Mouse (Mus musculus): ENCODE results near the gene 4930513O06Rik. TPM values are rescaled to one million over a fixed set of nuclear protein-coding genes. Genes with fewer than 3 reads are reported as not detected.

The 4930513O06Rik gene
- not detected in 2 replicates for polyA plus RNA-seq (2015; fragmentation: Nextera tagmentation; extraction: Ambion mirVana)

DNA sequence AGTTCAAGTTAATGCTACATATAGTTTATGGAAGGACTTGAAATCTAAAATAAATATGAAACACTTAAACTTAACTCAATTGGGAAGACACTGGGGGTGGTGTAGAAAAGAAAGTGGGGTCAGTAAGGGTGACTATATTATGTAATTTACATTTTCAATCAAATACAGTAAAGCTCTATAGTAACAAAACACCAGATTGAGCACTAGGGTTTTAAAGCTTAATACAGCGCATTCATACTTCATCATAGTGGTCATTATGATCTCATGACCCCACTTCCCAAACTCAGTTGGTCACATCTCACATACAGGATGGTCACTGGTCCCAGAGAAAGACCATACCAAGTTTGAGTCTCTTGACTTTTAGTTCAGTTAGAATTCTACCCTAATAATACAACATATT is at the start of gene 4930513O06Rik:
TSS of gene 4930513O06Rik (plus strand) at position 301 of the 400 bp plus-strand sequence.
- no peaks in the 10 kb centered on the region for H3K9me3 ChIP-seq
- no peak within 1 kb of the TSS for H3K9ac ChIP-seq
- no peak within 1 kb of the TSS for H3K4me3 ChIP-seq
- no peak within 1 kb of the TSS for H3K27ac ChIP-seq
- no peak within 1 kb of the TSS for H3K4me2 ChIP-seq
- 95% methylated on average over 1 of the region's 1 CpGs for WGBS
- H3K4me1 ChIP-seq, result no peaks in the 10 kb centered on the region
- H3K36me3 ChIP-seq, result no peaks in the 10 kb centered on the region
- ATAC-seq (ENCODE audit: insufficient number of reproducible peaks, insufficient read depth, low FRiP score, low TSS enrichment, low read depth), result no peak
- H3K27me3 ChIP-seq, result peaks cover 3% of the 10 kb centered on the region

DNA sequence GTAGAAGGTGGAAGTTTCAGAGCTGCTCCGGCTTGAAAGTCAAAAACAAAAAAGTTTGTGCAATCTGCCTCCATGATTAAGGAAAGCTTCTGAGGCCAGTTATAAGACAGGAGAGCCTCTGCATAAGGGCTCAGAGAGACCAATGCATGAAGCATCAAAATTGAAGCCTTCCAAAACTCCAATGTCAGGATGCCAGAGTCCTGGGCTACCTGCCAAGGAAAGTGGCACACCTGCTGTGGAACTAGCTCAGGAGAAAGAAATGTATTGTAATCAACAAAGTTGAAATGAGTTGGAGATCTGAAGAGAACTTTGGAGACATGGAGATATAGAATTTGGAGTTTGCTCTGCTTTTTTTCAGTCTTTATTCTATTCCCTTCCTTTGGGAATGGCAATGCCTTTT is 48.4 kb upstream of the 4930513O06Rik start:
- Histone ChIP-seq H3K4me3 (no peak overlapping the region), H3K9me3 (no peaks in the 10 kb centered on the region), H3K27me3 (peaks cover 9% of the 10 kb centered on the region; the same call in 1 of the 2 replicates), H3K4me2 (no peak overlapping the region), H3K9ac (no peak overlapping the region), H3K27ac (no peak overlapping the region), H3K4me1 (no peaks in the 10 kb centered on the region), H3K36me3 (no peaks in the 10 kb centered on the region)
- no peak for ATAC-seq (ENCODE audit: insufficient number of reproducible peaks, insufficient read depth, low FRiP score, low TSS enrichment, low read depth)
- 76% methylated on average over 1 of the region's 1 CpGs for WGBS

DNA sequence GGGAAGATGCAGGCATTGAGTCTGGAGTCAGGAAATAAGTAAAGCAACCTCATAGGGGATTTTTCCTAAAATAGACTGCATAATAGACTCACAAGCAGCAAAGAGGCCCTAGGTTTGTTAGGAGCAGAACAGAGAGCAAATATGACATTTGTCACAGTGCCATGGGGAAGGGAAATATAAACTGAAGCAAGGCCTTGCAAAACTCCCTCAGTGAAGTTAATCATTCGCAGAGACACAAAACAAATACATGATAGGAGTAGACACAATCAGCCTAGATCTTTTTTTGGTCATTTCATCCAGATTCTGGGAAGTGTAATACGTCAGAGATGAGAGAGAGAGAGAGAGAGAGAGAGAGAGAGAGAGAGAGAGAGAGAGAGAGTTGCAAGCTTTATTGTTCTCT is 46.7 kb upstream of the 4930513O06Rik start:
- Histone ChIP-seq H3K4me3 (no peak overlapping the region), H3K9me3 (no peaks in the 10 kb centered on the region), H3K27ac (no peak overlapping the region), H3K27me3 (0 out of 2 replicates have a peak, but pooled peaks cover 5% of the 10 kb centered on the region), H3K36me3 (no peaks in the 10 kb centered on the region), H3K4me2 (no peak overlapping the region), H3K9ac (no peak overlapping the region), H3K4me1 (no peaks in the 10 kb centered on the region)
- 72% methylated on average over 2 of the region's 2 CpGs for WGBS
- no peak for ATAC-seq (ENCODE audit: insufficient number of reproducible peaks, insufficient read depth, low FRiP score, low TSS enrichment, low read depth)

DNA sequence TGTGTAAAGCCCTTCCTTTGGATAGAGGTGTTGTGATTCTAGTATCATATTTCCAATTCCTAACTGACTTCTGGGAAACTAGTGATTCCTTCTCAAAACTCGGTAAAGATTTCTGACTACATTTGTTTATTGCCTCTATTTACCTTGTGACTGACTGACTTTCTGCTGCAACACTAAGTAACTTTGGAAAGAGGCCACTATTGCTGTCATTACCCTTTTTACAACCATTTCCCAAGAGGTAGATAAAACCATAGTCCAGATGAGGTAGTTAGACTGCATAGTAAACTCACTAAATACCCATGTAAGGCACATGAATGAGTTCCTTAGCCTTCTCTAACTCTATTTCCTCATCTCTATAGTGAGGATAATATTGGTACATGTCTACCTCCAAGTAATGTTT is 44.9 kb upstream of the 4930513O06Rik start:
- H3K4me3 ChIP-seq, result no peak overlapping the region
- H3K4me2 ChIP-seq, result no peak overlapping the region
- no peak overlapping the region for H3K27ac ChIP-seq
- H3K9ac ChIP-seq, result no peak overlapping the region
- H3K36me3 ChIP-seq, result no peaks in the 10 kb centered on the region
- H3K4me1 ChIP-seq, result no peaks in the 10 kb centered on the region
- WGBS, result 78% methylated on average over 1 of the region's 1 CpGs
- no peaks in the 10 kb centered on the region for H3K9me3 ChIP-seq
- no peak for ATAC-seq (ENCODE audit: insufficient number of reproducible peaks, insufficient read depth, low FRiP score, low TSS enrichment, low read depth)
- 0 out of 2 replicates have a peak, but pooled peaks cover 5% of the 10 kb centered on the region for H3K27me3 ChIP-seq

DNA sequence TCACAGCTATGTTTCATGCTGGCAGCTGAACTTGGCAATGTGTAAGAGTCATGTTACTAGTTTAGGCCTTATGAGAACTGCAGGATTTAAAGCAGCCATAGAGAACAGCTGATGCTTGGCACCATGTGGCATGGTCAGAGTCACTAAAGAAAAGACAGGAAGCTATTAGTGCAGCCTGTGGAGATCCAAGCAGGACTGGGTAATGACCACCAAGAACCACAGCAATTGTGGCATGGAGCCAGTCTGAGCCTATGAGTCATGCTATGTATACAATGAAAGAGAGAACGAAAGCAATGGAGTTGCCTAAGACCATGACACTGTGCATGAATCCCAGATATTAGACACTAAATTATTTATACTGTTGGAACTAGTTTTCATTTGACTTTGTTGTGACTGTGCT is 34.1 kb upstream of the 4930513O06Rik start:
- no peak overlapping the region for H3K27ac ChIP-seq
- no peaks in the 10 kb centered on the region for H3K9me3 ChIP-seq
- no peak for ATAC-seq (ENCODE audit: insufficient number of reproducible peaks, insufficient read depth, low FRiP score, low TSS enrichment, low read depth)
- no peak overlapping the region for H3K4me3 ChIP-seq
- no peak overlapping the region for H3K4me2 ChIP-seq
- no peak overlapping the region for H3K9ac ChIP-seq
- H3K4me1 ChIP-seq, result no peaks in the 10 kb centered on the region
- peaks cover 5% of the 10 kb centered on the region; the same call in 1 of the 2 replicates for H3K27me3 ChIP-seq
- no peaks in the 10 kb centered on the region for H3K36me3 ChIP-seq
- 82% methylated on average over 1 of the region's 1 CpGs for WGBS

DNA sequence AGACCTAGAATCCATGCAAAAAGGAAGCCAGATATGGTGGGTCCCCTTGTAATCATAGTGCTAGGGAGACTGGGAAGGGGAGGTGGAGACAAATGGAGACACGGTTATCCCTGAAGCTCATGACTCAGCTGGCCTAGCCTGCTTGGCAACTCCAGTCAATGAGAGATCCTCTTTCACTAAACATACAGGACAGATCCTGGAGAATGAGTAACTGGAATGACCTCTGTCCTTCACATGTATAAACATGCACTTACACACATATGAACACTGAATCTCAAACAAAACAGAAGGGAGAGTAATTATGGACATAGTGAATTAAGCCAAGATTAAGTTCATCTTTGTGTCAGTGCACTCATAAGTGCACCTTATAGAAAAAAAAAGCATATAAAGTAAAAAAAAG is 32.9 kb upstream of the 4930513O06Rik start:
- no peak overlapping the region for H3K27ac ChIP-seq

DNA sequence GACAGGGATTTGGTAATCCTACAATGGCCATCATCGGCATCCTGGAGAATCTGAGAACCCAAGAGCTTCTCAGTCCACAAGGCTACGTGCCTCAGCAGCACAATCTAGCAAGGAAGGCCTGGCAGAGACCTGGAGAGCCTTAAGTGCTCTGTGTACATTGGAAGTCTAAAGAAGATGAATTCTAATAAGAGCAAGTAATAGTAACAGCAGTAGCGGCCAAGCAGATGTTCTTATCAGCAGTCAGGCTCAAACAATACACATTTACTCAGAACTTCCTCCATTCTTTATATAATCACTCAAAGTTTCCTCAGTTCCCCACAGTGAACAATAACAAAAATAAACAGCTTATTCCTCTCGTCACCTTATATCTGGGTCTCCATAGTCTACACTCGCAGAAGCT is 22.0 kb upstream of the 4930513O06Rik start:
- Histone ChIP-seq H3K4me3 (no peak overlapping the region), H3K9ac (no peak overlapping the region), H3K4me2 (no peak overlapping the region), H3K27me3 (no peaks in the 10 kb centered on the region), H3K9me3 (no peaks in the 10 kb centered on the region), H3K4me1 (no peaks in the 10 kb centered on the region), H3K27ac (no peak overlapping the region), H3K36me3 (no peaks in the 10 kb centered on the region)
- no peak for ATAC-seq (ENCODE audit: insufficient number of reproducible peaks, insufficient read depth, low FRiP score, low TSS enrichment, low read depth)
- 78% methylated on average over 5 of the region's 5 CpGs for WGBS

More for the DNA sequence above, 32.9 kb upstream of the 4930513O06Rik start:
- ATAC-seq (ENCODE audit: insufficient number of reproducible peaks, insufficient read depth, low FRiP score, low TSS enrichment, low read depth), result no peak
- Histone ChIP-seq H3K9ac (no peak overlapping the region), H3K4me2 (no peak overlapping the region), H3K36me3 (no peaks in the 10 kb centered on the region), H3K9me3 (no peaks in the 10 kb centered on the region), H3K4me1 (no peaks in the 10 kb centered on the region), H3K4me3 (no peak overlapping the region), H3K27me3 (peaks cover 5% of the 10 kb centered on the region; the same call in 1 of the 2 replicates)
- 64% methylated on average over 1 of the region's 1 CpGs for WGBS

DNA sequence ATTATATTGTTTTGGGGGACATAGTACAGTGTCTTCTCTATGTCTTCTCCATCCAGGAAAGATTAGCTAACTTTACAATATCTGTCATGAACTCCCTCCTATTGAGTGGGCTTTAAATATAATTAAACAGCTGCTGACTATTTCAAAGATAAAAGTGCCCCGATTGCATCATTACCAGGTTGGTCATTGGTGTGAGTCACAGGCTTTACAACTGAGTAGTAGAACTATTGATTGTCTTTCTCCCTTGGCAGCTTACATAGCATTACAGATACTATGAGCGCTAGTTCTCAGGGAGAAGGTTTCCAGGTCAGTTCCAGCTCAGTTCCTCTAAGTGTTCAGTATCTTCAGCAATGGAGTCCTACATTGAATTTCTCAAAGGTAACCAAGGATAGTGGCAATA is 7.5 kb upstream of the 4930513O06Rik start:
- no peak overlapping the region for H3K4me2 ChIP-seq
- no peaks in the 10 kb centered on the region for H3K27me3 ChIP-seq
- H3K4me3 ChIP-seq, result no peak overlapping the region
- H3K4me1 ChIP-seq, result no peaks in the 10 kb centered on the region
- no peak overlapping the region for H3K9ac ChIP-seq
- no peaks in the 10 kb centered on the region for H3K36me3 ChIP-seq
- no peak for ATAC-seq (ENCODE audit: insufficient number of reproducible peaks, insufficient read depth, low FRiP score, low TSS enrichment, low read depth)
- H3K9me3 ChIP-seq, result no peaks in the 10 kb centered on the region
- no peak overlapping the region for H3K27ac ChIP-seq
- WGBS, result 95% methylated on average over 2 of the region's 2 CpGs

DNA sequence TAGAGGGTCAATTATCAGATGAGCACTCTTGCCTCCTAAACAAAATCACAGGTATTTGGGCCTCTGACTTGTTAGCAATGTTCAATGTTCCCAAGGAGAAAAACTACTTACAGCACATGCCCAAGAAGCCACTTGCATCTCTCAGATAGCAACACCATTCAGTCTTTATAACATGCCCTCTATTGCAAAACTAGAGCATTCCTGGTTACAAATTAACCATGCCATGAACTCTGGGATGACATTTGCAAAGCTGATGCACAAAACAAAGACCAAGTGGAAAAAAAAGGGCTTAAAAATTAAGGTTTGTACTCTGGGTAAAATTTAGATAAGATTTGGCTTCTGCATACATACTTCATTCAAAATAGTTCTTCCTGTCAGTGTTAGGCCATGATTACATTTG is 966 bp upstream of the 4930513O06Rik start, which contains the start of gene Serpina7:
TSS of gene Serpina7 (minus strand) at position 160 of the 400 bp plus-strand sequence.
- Histone ChIP-seq H3K27me3 (peaks cover 3% of the 10 kb centered on the region), H3K27ac (no peak within 1 kb of the TSS), H3K4me3 (no peak within 1 kb of the TSS), H3K4me2 (no peak within 1 kb of the TSS), H3K9ac (no peak within 1 kb of the TSS), H3K9me3 (no peaks in the 10 kb centered on the region), H3K36me3 (no peaks in the 10 kb centered on the region), H3K4me1 (no peaks in the 10 kb centered on the region)
- ATAC-seq (ENCODE audit: insufficient number of reproducible peaks, insufficient read depth, low FRiP score, low TSS enrichment, low read depth), result no peak

DNA sequence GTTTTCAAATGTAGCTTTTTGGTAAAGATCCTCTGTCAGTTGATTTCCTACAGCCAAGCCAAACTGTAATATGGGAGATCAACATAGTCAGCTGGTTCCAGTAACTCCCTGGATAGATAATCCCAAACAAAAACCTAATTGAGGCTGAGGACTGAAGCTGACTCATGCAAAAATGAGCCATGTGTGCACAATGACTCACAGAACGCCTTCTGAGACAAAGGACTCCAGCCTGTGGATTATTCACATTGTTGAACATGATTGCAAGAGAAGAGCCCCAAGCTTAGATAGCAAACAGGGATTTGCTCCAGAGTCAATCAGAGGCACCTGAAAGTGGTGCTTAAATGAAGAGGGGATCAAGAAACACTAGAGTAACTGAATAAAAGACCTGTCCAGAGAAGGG is 11.2 kb downstream of the 4930513O06Rik start:
- Histone ChIP-seq H3K4me3 (no peak overlapping the region), H3K4me2 (no peak overlapping the region), H3K4me1 (no peaks in the 10 kb centered on the region), H3K9me3 (no peaks in the 10 kb centered on the region), H3K36me3 (no peaks in the 10 kb centered on the region), H3K27ac (no peak overlapping the region), H3K27me3 (no peaks in the 10 kb centered on the region; the same call in 1 of the 2 replicates), H3K9ac (no peak overlapping the region)
- no peak for ATAC-seq (ENCODE audit: insufficient number of reproducible peaks, insufficient read depth, low FRiP score, low TSS enrichment, low read depth)
- WGBS, result 60% methylated on average over 1 of the region's 1 CpGs

DNA sequence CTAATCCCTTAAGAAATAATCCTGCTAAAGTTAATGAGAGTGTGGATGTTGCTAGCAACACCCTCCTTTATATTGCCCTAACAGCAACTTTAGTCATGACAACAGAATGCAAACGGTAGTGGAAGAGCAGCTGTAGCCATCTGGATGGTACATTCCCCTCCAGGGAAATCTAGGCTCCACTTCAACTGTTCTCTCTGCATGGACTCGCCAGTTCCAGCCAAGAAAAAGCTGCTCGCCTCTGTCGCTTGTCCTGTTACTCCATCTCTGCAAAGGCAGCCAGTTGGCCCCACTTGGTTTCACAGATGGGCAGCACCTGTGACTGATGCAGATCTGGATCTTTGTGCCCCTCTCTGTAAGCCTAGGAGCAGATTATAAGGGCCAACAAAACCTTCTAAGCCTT is 48.0 kb downstream of the 4930513O06Rik start:
- Histone ChIP-seq H3K36me3 (no peaks in the 10 kb centered on the region), H3K4me2 (no peak overlapping the region), H3K27me3 (peaks cover 4% of the 10 kb centered on the region; the same call in 1 of the 2 replicates), H3K9ac (no peak overlapping the region), H3K4me3 (no peak overlapping the region), H3K4me1 (no peaks in the 10 kb centered on the region), H3K27ac (no peak overlapping the region), H3K9me3 (no peaks in the 10 kb centered on the region)
- ATAC-seq (ENCODE audit: insufficient number of reproducible peaks, insufficient read depth, low FRiP score, low TSS enrichment, low read depth), result no peak
- WGBS, result 45% methylated on average over 4 of the region's 4 CpGs

Measured in embryonic facial prominence, embryonic 13.5 days (tissue).